Mouse (Mus musculus) intestine, embryonic 14.5 days (tissue): ENCODE data around the gene Tep1. TPM values are rescaled to one million over a fixed set of nuclear protein-coding genes. Genes with fewer than 3 reads are reported as not detected.
A peak's percentile ranks its signal among the peaks of the same experiment; 100 is the strongest.
"Not testable (repeated sequence)": the region's sequence is repeated elsewhere in the genome, so short reads cannot be mapped to it uniquely, and the experiment has no call there.

Source experiments
- ATAC-seq: fragments of 200-750 bp; cut with Nextera tagmentation; replicated peaks from 2 replicates; pipeline ENCODE4 v1.8.0; 2017; ENCODE audit warnings: low read depth, moderate number of reproducible peaks, moderate TSS enrichment, moderate library complexity; ENCODE audit not compliant: low FRiP score, low TSS enrichment
- DNase-seq: peaks from one replicate; pipeline ENCODE4 v3.0.0-alpha.2; 2018; ENCODE audit warnings: low spot score
- H3K27ac ChIP-seq: fragments of 300-500 bp; sonication (generic); 2 replicates; pipeline ENCODE4 v1.5.1; 2014; ENCODE audit warnings: low read depth, mild to moderate bottlenecking, control low read depth
- H3K27me3 ChIP-seq: fragments of 300-500 bp; sonication (generic); replicated peaks from 2 replicates; pipeline ENCODE4 v1.6.1; 2014; ENCODE audit warnings: low read length, control low read depth; ENCODE audit not compliant: control insufficient read depth, insufficient read depth
- H3K36me3 ChIP-seq: fragments of 300-500 bp; sonication (generic); 2 replicates; pipeline ENCODE4 v1.6.1; 2014; ENCODE audit warnings: low read length, control low read depth; ENCODE audit not compliant: control insufficient read depth, insufficient read depth
- H3K4me1 ChIP-seq: fragments of 300-500 bp; sonication (generic); replicated peaks from 2 replicates; pipeline ENCODE4 v1.6.1; 2014; ENCODE audit warnings: low read length, control low read depth, mixed read lengths; ENCODE audit not compliant: control insufficient read depth, insufficient read depth
- H3K4me2 ChIP-seq: fragments of 300-500 bp; sonication (generic); 2 replicates; pipeline ENCODE4 v1.6.1; 2014; ENCODE audit warnings: low read length
- H3K4me3 ChIP-seq: fragments of 300-500 bp; sonication (generic); 2 replicates; pipeline ENCODE4 v1.5.1; 2014; ENCODE audit warnings: low read depth, low read length, control low read depth, mixed read lengths
- H3K9ac ChIP-seq: fragments of 300-500 bp; sonication (generic); 2 replicates; pipeline ENCODE4 v1.6.1; 2014; ENCODE audit warnings: mild to moderate bottlenecking, low read length
- H3K9me3 ChIP-seq: fragments of 300-500 bp; sonication (generic); 2 replicates; pipeline ENCODE4 v1.6.1; 2016; ENCODE audit warnings: low read length, control low read depth; ENCODE audit not compliant: control insufficient read depth
- whole genome bisulfite sequencing: fragments of 180-500 bp; shearing (Covaris S2); extraction: QIAGEN DNeasy Blood & Tissue Kit; methylation state at CpG from one replicate; pipeline ENCODE4 v1.1.7; 2014; 5-methylcytosine and 5-hydroxymethylcytosine counted together
- polyA plus RNA-seq: library from polyadenylated mRNA; unstranded; fragments of >200 nt; fragmentation: Nextera tagmentation; extraction: Ambion mirVana; gene quantifications from 2 replicates; pipeline ENCODE4 v1.2.1, GENCODE M21; 2014

Tep1 gene
- polyA plus RNA-seq, 1 experiment from 2014 or later: 10.5 TPM

- Histone ChIP-seq H3K27me3 (no peaks in the 10 kb centered on the region), H3K4me3 (no peak overlapping the region), H3K27ac (no peak overlapping the region), H3K36me3 (no peaks in the 10 kb centered on the region), H3K9me3 (no peaks in the 10 kb centered on the region), H3K4me1 (no peaks in the 10 kb centered on the region), H3K9ac (no peak overlapping the region), H3K4me2 (no peak overlapping the region)
- ATAC-seq: no peak
- DNase-seq: no peak
- WGBS: 80% methylated on average over 6 of the region's 6 CpGs
Observed at GRCm38 (mm10) chr14:50875591-50876230, 5.4 kb upstream of the Tep1 start.

GRCm38 (mm10) chr14:50875175-50875574 lies 4.8 kb upstream of the Tep1 start:
- Histone ChIP-seq H3K9ac (no peak overlapping the region), H3K4me3 (no peak overlapping the region), H3K4me1 (no peaks in the 10 kb centered on the region), H3K9me3 (no peaks in the 10 kb centered on the region), H3K36me3 (no peaks in the 10 kb centered on the region), H3K4me2 (no peak overlapping the region), H3K27me3 (no peaks in the 10 kb centered on the region), H3K27ac (no peak overlapping the region)
- DNase-seq (no peak), ATAC-seq (no peak)
- 90% methylated on average over 3 of the region's 3 CpGs for whole genome bisulfite sequencing

- WGBS: 88% methylated on average over 2 of the region's 2 CpGs
- ATAC-seq (no peak), DNase-seq (no peak)
- Histone ChIP-seq H3K27ac (no peak overlapping the region), H3K36me3 (no peaks in the 10 kb centered on the region), H3K4me2 (no peak overlapping the region), H3K4me1 (no peaks in the 10 kb centered on the region), H3K9me3 (no peaks in the 10 kb centered on the region), H3K9ac (no peak overlapping the region), H3K4me3 (no peak overlapping the region), H3K27me3 (no peaks in the 10 kb centered on the region)
Observed at GRCm38 (mm10) chr14:50871284-50871683, 924 bp upstream of the Tep1 start.

- 14% methylated on average over 5 of the region's 5 CpGs for WGBS
- ATAC-seq: no peak; the same call in 1 of the 2 replicates
- H3K4me3 ChIP-seq: peak overlapping the region; percentile 55
- no peaks in the 10 kb centered on the region for H3K9me3 ChIP-seq
- no peaks in the 10 kb centered on the region for H3K4me1 ChIP-seq
- peak overlapping the region; percentile 74 for H3K27ac ChIP-seq
- peak overlapping the region; percentile 55; the same call in 1 of the 2 replicates for H3K9ac ChIP-seq
- H3K27me3 ChIP-seq: no peaks in the 10 kb centered on the region
- H3K36me3 ChIP-seq: no peaks in the 10 kb centered on the region
- DNase-seq: no peak
- H3K4me2 ChIP-seq: peak overlapping the region; percentile 62
Observed at GRCm38 (mm10) chr14:50870805-50871143, 414 bp upstream of the Tep1 start.

GRCm38 (mm10) chr14:50868656-50869055 lies 1.7 kb downstream of the Tep1 start:
- ATAC-seq (no peak), DNase-seq (no peak)
- Histone ChIP-seq H3K27ac (no peak overlapping the region), H3K4me1 (no peaks in the 10 kb centered on the region), H3K27me3 (no peaks in the 10 kb centered on the region), H3K4me2 (no peak overlapping the region), H3K9ac (no peak overlapping the region), H3K4me3 (no peak overlapping the region), H3K9me3 (no peaks in the 10 kb centered on the region), H3K36me3 (no peaks in the 10 kb centered on the region)
- WGBS: 87% methylated on average over 5 of the region's 5 CpGs

DNA sequence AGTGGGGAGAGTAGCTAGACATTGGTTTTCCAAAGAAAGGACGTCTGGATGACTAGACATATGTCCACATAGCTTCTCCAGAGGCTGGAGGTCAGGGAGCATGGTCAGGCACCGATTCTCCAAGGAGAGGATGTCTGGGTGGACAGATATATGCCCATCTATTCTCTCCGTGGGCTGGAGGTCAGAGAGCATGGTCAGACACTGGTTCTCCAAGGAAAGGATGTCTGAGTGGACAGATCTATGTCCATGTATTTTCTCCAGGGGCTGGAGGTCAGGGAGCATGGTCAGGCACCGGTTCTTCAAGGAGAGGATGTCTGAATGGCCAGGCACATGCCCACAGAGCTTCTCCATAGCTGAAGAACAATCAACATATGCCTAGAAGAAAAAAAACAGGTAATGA lies 2.1 kb downstream of the Tep1 start:
- H3K27ac ChIP-seq: no peak overlapping the region
- no peaks in the 10 kb centered on the region for H3K27me3 ChIP-seq
- WGBS: 66% methylated on average over 4 of the region's 4 CpGs
- no peak overlapping the region for H3K4me2 ChIP-seq
- ATAC-seq: no peak
- no peaks in the 10 kb centered on the region for H3K4me1 ChIP-seq
- DNase-seq: no peak
- no peaks in the 10 kb centered on the region for H3K36me3 ChIP-seq
- no peak overlapping the region for H3K9ac ChIP-seq
- H3K4me3 ChIP-seq: no peak overlapping the region
- no peaks in the 10 kb centered on the region for H3K9me3 ChIP-seq

DNA sequence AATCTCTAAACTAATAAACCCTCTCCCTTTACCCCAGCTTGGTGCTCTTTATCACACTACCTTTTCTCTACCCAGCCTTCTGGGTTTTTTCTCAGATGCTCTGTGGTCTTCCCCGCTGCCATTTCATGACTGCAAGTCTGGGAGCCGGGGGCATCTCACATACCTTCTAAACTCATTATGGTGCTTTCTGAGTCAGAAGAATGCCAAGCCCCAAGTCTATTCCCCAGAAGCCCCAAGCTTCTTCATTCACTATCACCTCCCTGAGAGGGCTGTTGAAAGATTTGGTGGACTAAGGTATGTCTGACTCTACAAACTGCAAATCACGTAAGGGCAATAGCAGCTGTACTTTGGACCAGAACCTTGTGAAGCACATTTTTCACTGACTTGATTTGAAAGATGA lies 3.4 kb downstream of the Tep1 start:
- H3K9ac ChIP-seq: no peak overlapping the region
- no peaks in the 10 kb centered on the region for H3K36me3 ChIP-seq
- H3K4me2 ChIP-seq: no peak overlapping the region
- 86% methylated on average over 3 of the region's 3 CpGs for WGBS
- H3K27me3 ChIP-seq: no peaks in the 10 kb centered on the region
- no peaks in the 10 kb centered on the region for H3K4me1 ChIP-seq
- H3K27ac ChIP-seq: no peak overlapping the region
- no peak overlapping the region for H3K4me3 ChIP-seq
- no peaks in the 10 kb centered on the region for H3K9me3 ChIP-seq
- no peak for ATAC-seq
- no peak for DNase-seq

DNA sequence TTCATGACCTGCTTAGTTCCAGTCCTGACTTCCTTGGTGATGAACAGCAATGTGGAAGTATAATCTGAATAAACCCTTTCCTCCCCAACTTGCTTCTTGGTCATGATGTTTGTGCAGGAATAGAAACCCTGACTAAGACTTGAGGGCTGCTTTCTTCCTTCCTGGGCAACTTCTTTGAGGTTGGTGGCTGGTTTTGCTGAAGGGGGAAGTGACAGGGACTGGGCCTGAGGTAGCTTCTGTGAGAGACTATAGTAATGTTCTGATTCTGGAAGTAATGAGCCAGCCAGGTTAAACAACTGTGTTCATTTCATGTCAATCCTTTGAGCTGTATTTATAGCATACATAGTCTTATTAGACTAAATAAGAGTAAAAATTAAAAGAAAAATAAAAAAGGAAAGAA lies 5.4 kb downstream of the Tep1 start:
- not testable (repeated sequence) for H3K9me3 ChIP-seq, H3K9ac ChIP-seq, H3K4me2 ChIP-seq, H3K4me1 ChIP-seq, DNase-seq, ATAC-seq, H3K27ac ChIP-seq, H3K27me3 ChIP-seq, H3K36me3 ChIP-seq, H3K4me3 ChIP-seq

DNA sequence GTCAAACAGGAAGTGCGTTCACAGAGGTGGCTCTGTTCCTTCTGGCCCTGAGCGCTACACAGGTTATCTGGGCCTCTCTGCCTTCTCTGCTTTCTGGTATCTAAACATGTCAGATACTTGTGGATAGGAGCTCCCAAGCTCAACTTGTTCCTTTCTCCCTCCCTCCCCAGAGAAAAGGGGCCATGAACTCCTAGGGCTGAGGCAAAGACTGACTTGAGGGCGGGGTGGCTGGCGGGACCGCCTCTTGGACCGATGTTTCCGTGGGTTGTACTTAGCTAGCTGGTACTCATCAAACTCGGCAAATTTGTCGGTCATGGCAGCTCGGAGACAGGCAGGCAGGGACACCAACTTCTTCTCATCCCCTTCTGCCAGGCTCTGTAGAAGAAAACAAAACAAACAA lies 7.7 kb downstream of the Tep1 start:
- 93% methylated on average over 10 of the region's 10 CpGs for WGBS
- DNase-seq (no peak), ATAC-seq (no peak)
- Histone ChIP-seq H3K27ac (no peak overlapping the region), H3K9me3 (no peaks in the 10 kb centered on the region), H3K4me1 (no peaks in the 10 kb centered on the region), H3K36me3 (0 out of 2 replicates have a peak, but pooled peaks cover 10% of the 10 kb centered on the region), H3K27me3 (no peaks in the 10 kb centered on the region), H3K4me2 (no peak overlapping the region), H3K9ac (no peak overlapping the region), H3K4me3 (no peak overlapping the region)
